Mouse (Mus musculus) midbrain, embryonic 11.5 days (tissue): ENCODE measurements at regions not wholly inside any gene's neighbourhood (a gene's known extent, or its start where the extent isn't known, plus 50 kb on each side); places are given as distances from the start of the nearest gene placed in this dataset.

ENCODE experiments used
- ATAC-seq: fragments of 200-750 bp; cut with Nextera tagmentation; 2 replicates; pipeline ENCODE4 v1.8.0; 2017; ENCODE audit warnings: moderate TSS enrichment, moderate library complexity; ENCODE audit not compliant: low FRiP score
- DNase-seq: peaks from one replicate; pipeline ENCODE4 v3.0.0; 2015; ENCODE audit warnings: low spot score; ENCODE audit errors: missing footprints
- H3K27ac ChIP-seq: fragments of 300-500 bp; sonication (generic); 2 replicates; pipeline ENCODE4 v1.5.1; 2014; ENCODE audit warnings: low read depth, low read length
- H3K27me3 ChIP-seq: fragments of 300-500 bp; sonication (generic); 2 replicates; pipeline ENCODE4 v1.6.1; 2014; ENCODE audit warnings: mild to moderate bottlenecking, low read length, moderate library complexity, mixed read lengths; ENCODE audit not compliant: control insufficient read depth, insufficient read depth
- H3K36me3 ChIP-seq: fragments of 300-500 bp; sonication (generic); 2 replicates; pipeline ENCODE4 v1.6.1; 2014; ENCODE audit warnings: mild to moderate bottlenecking, low read length, moderate library complexity, mixed read lengths; ENCODE audit not compliant: control insufficient read depth, insufficient read depth
- H3K4me1 ChIP-seq: fragments of 300-500 bp; sonication (generic); 2 replicates; pipeline ENCODE4 v1.6.1; 2014; ENCODE audit warnings: low read length; ENCODE audit not compliant: control insufficient read depth, insufficient read depth
- H3K4me2 ChIP-seq: fragments of 300-500 bp; sonication (generic); 2 replicates; pipeline ENCODE4 v1.6.1; 2014; ENCODE audit warnings: mild to moderate bottlenecking, moderate library complexity
- H3K4me3 ChIP-seq: fragments of 300-500 bp; sonication (generic); 2 replicates; pipeline ENCODE4 v1.5.1; 2014; ENCODE audit warnings: low read depth, low read length
- H3K9ac ChIP-seq: fragments of 300-500 bp; sonication (generic); 2 replicates; pipeline ENCODE4 v1.6.1; 2014; ENCODE audit warnings: low read length
- H3K9me3 ChIP-seq: fragments of 300-500 bp; sonication (generic); 2 replicates; pipeline ENCODE4 v1.6.1; 2016; ENCODE audit warnings: low read length; ENCODE audit not compliant: control insufficient read depth
- WGBS: fragments of 180-500 bp; shearing (Covaris S2); extraction: QIAGEN DNeasy Blood & Tissue Kit; methylation state at CpG from one replicate; pipeline ENCODE4 v1.1.7; 2014; 5-methylcytosine and 5-hydroxymethylcytosine counted together

GRCm38 (mm10) chr14:64589571-64590547, 485.8 kb downstream of the Prss52 start:
- peak overlapping the region; percentile 90 for H3K9ac ChIP-seq
- 1% methylated on average over 41 of the region's 41 CpGs for WGBS
- DNase-seq (peak; percentile 97), ATAC-seq (peak; percentile 41)
- peaks cover 24% of the 10 kb centered on the region for H3K4me1 ChIP-seq
- H3K36me3 ChIP-seq: no peaks in the 10 kb centered on the region
- peak overlapping the region; percentile 98 for H3K27ac ChIP-seq
- peak overlapping the region; percentile 81 for H3K4me2 ChIP-seq
- H3K4me3 ChIP-seq: peak overlapping the region; percentile 64
- no peaks in the 10 kb centered on the region for H3K9me3 ChIP-seq
- peaks cover 47% of the 10 kb centered on the region for H3K27me3 ChIP-seq

- H3K27ac ChIP-seq: peak overlapping the region; percentile 98
- peak; percentile 94 for DNase-seq
- H3K9ac ChIP-seq: peak overlapping the region; percentile 90
- ATAC-seq: no peak
- no peaks in the 10 kb centered on the region for H3K9me3 ChIP-seq
- under 1% methylated on average over 15 of the region's 15 CpGs for WGBS
- no peaks in the 10 kb centered on the region for H3K36me3 ChIP-seq
- peak overlapping the region; percentile 64 for H3K4me3 ChIP-seq
- peaks cover 26% of the 10 kb centered on the region for H3K4me1 ChIP-seq
- H3K27me3 ChIP-seq: peaks cover 47% of the 10 kb centered on the region
- H3K4me2 ChIP-seq: peak overlapping the region; percentile 81
Observed at GRCm38 (mm10) chr14:64590611-64591010, 486.5 kb downstream of the Prss52 start.

GRCm38 (mm10) chr14:64591091-64591976, 487.2 kb downstream of the Prss52 start:
- DNase-seq (peak; percentile 93), ATAC-seq (no peak)
- Histone ChIP-seq H3K36me3 (no peaks in the 10 kb centered on the region), H3K27me3 (peaks cover 40% of the 10 kb centered on the region), H3K9me3 (no peaks in the 10 kb centered on the region), H3K4me2 (peak overlapping the region; percentile 81), H3K4me1 (peaks cover 22% of the 10 kb centered on the region), H3K9ac (peak overlapping the region; percentile 90), H3K27ac (peak overlapping the region; percentile 98), H3K4me3 (peak overlapping the region; percentile 64)
- WGBS: 4% methylated on average over 14 of the region's 14 CpGs

- ATAC-seq (no peak), DNase-seq (no peak)
- peak overlapping the region; percentile 90 for H3K9ac ChIP-seq
- H3K27me3 ChIP-seq: peaks cover 31% of the 10 kb centered on the region
- WGBS: 53% methylated on average over 6 of the region's 6 CpGs
- H3K36me3 ChIP-seq: no peaks in the 10 kb centered on the region
- H3K4me3 ChIP-seq: peak overlapping the region; percentile 64
- H3K9me3 ChIP-seq: no peaks in the 10 kb centered on the region
- peak overlapping the region; percentile 98 for H3K27ac ChIP-seq
- H3K4me1 ChIP-seq: peaks cover 14% of the 10 kb centered on the region
- peak overlapping the region; percentile 81 for H3K4me2 ChIP-seq
Observed at GRCm38 (mm10) chr14:64592176-64592575, 488.1 kb downstream of the Prss52 start.

GRCm38 (mm10) chr14:64592706-64593320, 488.7 kb downstream of the Prss52 start:
- Histone ChIP-seq H3K4me3 (peak overlapping the region; percentile 64), H3K4me2 (peak overlapping the region; percentile 81), H3K36me3 (no peaks in the 10 kb centered on the region), H3K27ac (peak overlapping the region; percentile 98), H3K4me1 (peaks cover 14% of the 10 kb centered on the region), H3K9me3 (no peaks in the 10 kb centered on the region), H3K27me3 (peaks cover 29% of the 10 kb centered on the region), H3K9ac (peak overlapping the region; percentile 90)
- ATAC-seq: no peak
- WGBS: 78% methylated on average over 13 of the region's 13 CpGs
- no peak for DNase-seq

GRCm38 (mm10) chr14:64593564-64593963, 489.5 kb downstream of the Prss52 start:
- Histone ChIP-seq H3K9me3 (no peaks in the 10 kb centered on the region), H3K4me2 (peak overlapping the region; percentile 81), H3K4me3 (peak overlapping the region; percentile 64; the same call in 1 of the 2 replicates), H3K27me3 (peaks cover 24% of the 10 kb centered on the region), H3K27ac (peak overlapping the region; percentile 98), H3K9ac (peak overlapping the region; percentile 90; the same call in 1 of the 2 replicates), H3K36me3 (no peaks in the 10 kb centered on the region), H3K4me1 (peaks cover 14% of the 10 kb centered on the region)
- DNase-seq: peak; percentile 93
- 35% methylated on average over 4 of the region's 4 CpGs for WGBS
- 0 out of 2 replicates have a peak, but pooled peaks have one; percentile 20 for ATAC-seq

- ATAC-seq: no peak
- Histone ChIP-seq H3K36me3 (no peaks in the 10 kb centered on the region), H3K27ac (peak overlapping the region; percentile 68), H3K9me3 (no peaks in the 10 kb centered on the region), H3K4me1 (peaks cover 13% of the 10 kb centered on the region), H3K27me3 (peaks cover 18% of the 10 kb centered on the region), H3K4me2 (peak overlapping the region; percentile 14), H3K9ac (peak overlapping the region; percentile 36; the same call in 1 of the 2 replicates), H3K4me3 (no peak overlapping the region)
- DNase-seq: no peak
- WGBS: 49% methylated on average over 7 of the region's 7 CpGs
Observed at GRCm38 (mm10) chr14:64594021-64594561, 490.0 kb downstream of the Prss52 start.

- Histone ChIP-seq H3K4me1 (peaks cover 11% of the 10 kb centered on the region), H3K9ac (no peak overlapping the region), H3K4me3 (no peak overlapping the region), H3K4me2 (no peak overlapping the region), H3K27me3 (peaks cover 15% of the 10 kb centered on the region), H3K9me3 (no peaks in the 10 kb centered on the region), H3K27ac (peak overlapping the region; percentile 68), H3K36me3 (no peaks in the 10 kb centered on the region)
- ATAC-seq (peak; percentile 66), DNase-seq (no peak)
- WGBS: 31% methylated on average over 10 of the region's 10 CpGs
Observed at GRCm38 (mm10) chr14:64594811-64595522, 490.9 kb downstream of the Prss52 start.
